Mouse (Mus musculus) small intestine, adult 2 months (tissue): ENCODE measurements around the gene 4930402K13Rik.
"Not testable (repeated sequence)": the region's sequence is repeated elsewhere in the genome, so short reads cannot be mapped to it uniquely, and the experiment has no call there.

Experiments used
- CTCF ChIP-seq: fragments of 200-500 bp; IDR thresholded peaks from 2 replicates; pipeline ENCODE4 v1.5.1; 2012; ENCODE audit warnings: low read depth, mild to moderate bottlenecking, control low read depth, inconsistent platforms, low read length, moderate library complexity, mixed read lengths; ENCODE audit not compliant: insufficient replicate concordance, insufficient read length; ENCODE audit errors: extremely low read depth
- POLR2A ChIP-seq: fragments of 200-500 bp; IDR thresholded peaks from 2 replicates; pipeline ENCODE4 v1.6.1; 2012; ENCODE audit warnings: low read depth, mild to moderate bottlenecking, control low read depth, inconsistent platforms, low read length, moderate library complexity

GRCm38 (mm10) chrX:9060952-9061351 is 43.4 kb upstream of the 4930402K13Rik start:
- not testable (repeated sequence) for TF ChIP-seq CTCF, POLR2A
